Mouse (Mus musculus) right cerebral cortex, adult 18-20 months (tissue): ENCODE measurements at regions not wholly inside any gene's neighbourhood (a gene's known extent, or its start where the extent isn't known, plus 50 kb on each side); places are given as distances from the start of the nearest gene placed in this dataset.

Experiments used
- DNase-seq: peaks from one replicate; pipeline ENCODE4 v3.0.0; 2022; ENCODE audit warnings: mixed read lengths

GRCm38 (mm10) chr19:26261530-26261929 lies 343.3 kb upstream of the Smarca2 start:
- DNase-seq = peak; percentile 67

GRCm38 (mm10) chr19:26296360-26296759 lies 308.5 kb upstream of the Smarca2 start:
- DNase-seq = no peak

- DNase-seq = peak; percentile 39
Measured at GRCm38 (mm10) chr19:26308477-26309135, 296.2 kb upstream of the Smarca2 start.

- no peak for DNase-seq
Measured at GRCm38 (mm10) chr19:26318977-26319376, 285.9 kb upstream of the Smarca2 start.

GRCm38 (mm10) chr19:26323682-26324081 lies 281.2 kb upstream of the Smarca2 start:
- peak; percentile 17 for DNase-seq

- no peak for DNase-seq
Measured at GRCm38 (mm10) chr19:26339120-26339519, 265.7 kb upstream of the Smarca2 start.

GRCm38 (mm10) chr19:26340155-26340554 lies 264.7 kb upstream of the Smarca2 start:
- peak; percentile 29 for DNase-seq

GRCm38 (mm10) chr19:26355054-26355453 lies 249.8 kb upstream of the Smarca2 start:
- DNase-seq = no peak

- peak; percentile 30 for DNase-seq
Measured at GRCm38 (mm10) chr19:26383961-26384381, 220.9 kb upstream of the Smarca2 start.

- peak; percentile 40 for DNase-seq
Measured at GRCm38 (mm10) chr19:26386075-26386474, 218.8 kb upstream of the Smarca2 start.

- peak; percentile 30 for DNase-seq
Measured at GRCm38 (mm10) chr19:26412684-26413083, 192.2 kb upstream of the Smarca2 start.

- peak; percentile 2 for DNase-seq
Measured at GRCm38 (mm10) chr19:26414476-26415024, 190.3 kb upstream of the Smarca2 start.

GRCm38 (mm10) chr19:26419781-26420180 lies 185.1 kb upstream of the Smarca2 start:
- DNase-seq = no peak

GRCm38 (mm10) chr19:26439163-26439562 lies 165.7 kb upstream of the Smarca2 start:
- no peak for DNase-seq

GRCm38 (mm10) chr19:26445309-26445708 lies 159.5 kb upstream of the Smarca2 start:
- no peak for DNase-seq

- DNase-seq = peak; percentile 3
Measured at GRCm38 (mm10) chr19:26447427-26448023, 157.3 kb upstream of the Smarca2 start.

- no peak for DNase-seq
Measured at GRCm38 (mm10) chr19:26461712-26462111, 143.1 kb upstream of the Smarca2 start.

- no peak for DNase-seq
Measured at GRCm38 (mm10) chr19:26465228-26465627, 139.6 kb upstream of the Smarca2 start.

GRCm38 (mm10) chr19:26466244-26466643 lies 138.6 kb upstream of the Smarca2 start:
- no peak for DNase-seq

GRCm38 (mm10) chr19:26467179-26467651 lies 137.6 kb upstream of the Smarca2 start:
- DNase-seq = peak; percentile 6

- no peak for DNase-seq
Measured at GRCm38 (mm10) chr19:26472659-26473058, 132.2 kb upstream of the Smarca2 start.

GRCm38 (mm10) chr19:26473211-26473610 lies 131.6 kb upstream of the Smarca2 start:
- no peak for DNase-seq

GRCm38 (mm10) chr19:26475197-26475596 lies 129.7 kb upstream of the Smarca2 start:
- no peak for DNase-seq

GRCm38 (mm10) chr19:26475754-26476153 lies 129.1 kb upstream of the Smarca2 start:
- peak; percentile 30 for DNase-seq
